Mouse (Mus musculus) C3H10T1/2 (cell line): ENCODE results near the gene Reg3d. TPM values are rescaled to one million over a fixed set of nuclear protein-coding genes. Genes with fewer than 3 reads are reported as not detected.

Experiments
- polyA plus RNA-seq, 2 experiments: library from polyadenylated mRNA; unstranded; fragments of >200 nt; fragmentation: generic; extraction: Trizol; gene quantifications; one replicate each; pipeline ENCODE4 v1.2.1; 2012; ENCODE audit warnings: missing spikeins in 2 of 2

Gene Reg3d
- not detected for polyA plus RNA-seq

DNA sequence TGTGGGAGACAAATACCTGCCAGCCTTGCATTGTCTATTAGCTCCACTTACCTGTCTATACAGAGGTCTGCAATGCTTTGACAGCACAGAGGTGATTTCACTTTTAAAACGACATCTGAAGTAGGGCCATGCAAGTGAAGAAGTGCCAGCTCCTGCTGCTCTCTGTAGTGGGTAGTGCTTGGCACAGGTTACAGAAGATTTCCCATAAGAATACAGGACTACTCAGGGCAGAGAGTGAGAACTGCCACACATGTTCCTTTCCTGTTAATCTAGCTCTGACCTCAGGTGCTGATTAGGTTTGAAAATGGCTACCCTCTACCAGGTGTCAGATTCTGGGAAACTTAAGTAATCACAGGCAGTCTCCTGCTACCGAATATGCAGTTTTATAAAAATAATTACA is at the start of gene Reg3d:
Reg3d (minus strand) TSS at position 101 of the 400 bp plus-strand sequence.

DNA sequence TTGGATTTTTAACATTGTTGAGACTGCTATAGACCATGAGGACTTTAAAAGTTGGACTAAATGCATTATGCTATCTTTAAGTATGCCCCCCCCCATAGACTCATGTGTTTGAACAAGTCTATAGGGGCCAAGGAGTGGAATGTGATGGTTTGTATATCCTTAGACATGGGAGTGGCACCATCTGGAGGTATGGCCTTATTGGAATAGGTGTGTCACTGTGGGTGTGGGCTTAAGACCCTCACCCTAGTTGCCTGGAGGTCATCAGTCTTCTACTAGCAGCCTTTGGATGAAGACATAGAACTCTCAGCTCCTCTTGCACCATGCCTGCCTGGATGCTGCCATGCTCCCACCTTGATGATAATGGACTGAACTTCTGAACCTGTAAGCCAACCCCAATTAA is 43.7 kb upstream of the Reg3d start, which contains the start of gene Reg1:
Reg1 (plus strand) TSS at position 301 of the 400 bp plus-strand sequence.

GRCm38 (mm10) chr6:78395323-78395722 is 16.7 kb upstream of the Reg3d start, which contains the start of gene Reg2:
Reg2 (plus strand) TSS chr6:78395623.

DNA sequence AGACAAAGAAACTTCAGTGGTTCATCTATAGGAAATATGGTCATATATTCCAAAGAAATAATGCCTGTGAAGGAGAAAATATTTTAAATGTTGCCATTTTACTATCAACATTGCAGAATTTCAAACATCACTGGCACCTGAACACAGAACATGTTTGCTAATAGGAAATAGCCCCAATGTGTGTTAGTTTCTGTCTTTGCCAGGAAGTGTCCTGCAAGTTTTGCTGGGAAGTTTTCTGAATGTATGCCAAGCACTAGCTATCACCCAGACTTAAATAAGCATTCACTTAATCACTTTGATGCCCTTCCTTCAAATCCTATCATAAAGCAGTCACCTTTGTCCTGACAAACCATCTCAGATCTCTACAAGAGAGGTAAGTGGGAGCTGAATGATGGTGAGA is 1.7 kb upstream of the Reg3d start, which contains the start of gene Reg3a:
Reg3a (plus strand) TSS at position 301 of the 400 bp plus-strand sequence.

DNA sequence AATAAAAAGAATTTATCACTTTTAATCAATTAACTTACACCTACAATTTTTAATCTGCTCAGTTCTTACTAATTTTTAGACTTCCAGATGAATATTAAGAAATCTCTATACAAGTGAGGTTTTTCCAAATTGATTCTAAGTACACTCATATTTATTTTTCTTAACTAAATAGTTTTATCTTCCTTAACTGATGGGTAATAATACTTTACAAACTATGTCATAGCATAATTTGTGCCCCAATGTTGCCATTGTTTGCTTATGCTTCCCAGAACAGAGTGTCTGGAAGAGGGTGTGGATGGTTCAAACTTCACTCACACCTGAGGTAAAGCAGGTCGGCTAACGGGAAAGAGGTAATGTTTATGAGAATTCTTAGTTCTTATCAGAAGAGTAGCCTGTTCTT is 8.3 kb downstream of the Reg3d start, which contains the start of gene Reg3b:
Reg3b (plus strand) TSS at position 301 of the 400 bp plus-strand sequence.

Other genes starting within 250 kb of the Reg3d start
- gene Reg3b, start 8.2 kb downstream of the Reg3d start, polyA plus RNA-seq, result not detected
- not detected for gene Reg3a, start 1.8 kb upstream of the Reg3d start, polyA plus RNA-seq
- gene Reg2, start 16.8 kb upstream of the Reg3d start, polyA plus RNA-seq, result not detected
- gene Reg1, start 43.8 kb upstream of the Reg3d start, polyA plus RNA-seq, result not detected
- gene Reg3g, start 90.0 kb upstream of the Reg3d start, polyA plus RNA-seq, result not detected